In the genomic region with DNA sequence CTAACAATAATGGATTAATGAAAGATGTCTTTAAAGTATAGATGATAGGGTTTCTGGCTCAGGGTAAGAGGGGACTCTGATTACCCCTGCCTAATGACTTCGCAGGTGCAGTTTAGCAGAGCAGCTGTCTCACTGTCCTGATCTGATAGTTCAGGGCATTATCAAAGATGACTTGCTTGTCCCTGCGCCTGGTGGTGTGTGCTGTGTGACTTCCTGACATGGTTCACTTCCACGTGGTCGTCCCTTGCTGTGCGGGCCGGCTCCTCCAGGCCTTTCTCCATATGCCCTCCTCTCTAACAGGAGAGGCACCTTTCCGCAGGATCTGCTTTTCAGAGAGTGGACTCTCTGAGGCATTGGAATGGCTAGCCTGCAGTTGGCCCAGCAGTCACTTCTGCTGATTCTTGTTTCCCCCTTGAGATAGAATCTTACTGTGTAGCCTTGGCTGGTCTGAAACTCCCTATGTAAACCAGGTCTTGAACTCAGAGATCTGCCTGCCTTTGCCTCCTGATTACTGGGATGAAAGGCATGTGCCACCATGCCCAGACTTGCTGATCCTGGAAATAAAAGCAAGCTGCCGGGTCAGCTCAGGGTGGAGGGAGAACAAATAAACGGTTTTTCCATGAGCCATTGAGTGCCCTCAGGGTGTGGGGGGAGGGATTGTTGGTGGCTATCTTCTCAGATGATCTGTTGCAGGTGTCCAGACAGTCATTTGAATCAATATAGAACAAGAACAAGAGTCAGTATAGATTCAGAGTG, we compare ENCODE assay signal across 25 mouse cellular contexts. TPM values are rescaled to one million over a fixed set of nuclear protein-coding genes. Genes with fewer than 3 reads are reported as not detected.
DNase-seq lines count a peak whose midpoint lies in the region; ATAC-seq and TF ChIP-seq lines count a peak whose summit lies in the region.
"Had no signal": no experiment of that assay in that cellular context is flagged by ENCODE, and none has a peak within 500 bp of the region (broad histone marks: within the 10 kb centered on the region; RNA-seq: fewer than 3 reads in every experiment).

No protein-coding gene starts in this region.

- no peak overlapping the region; the same call in 1 of the 2 replicates for H3K4me3 ChIP-seq in G1E (ENCODE audit: low read depth, low read length)
- H3K4me3 ChIP-seq: heart, embryonic 15.5 days; limb, embryonic 15.5 days; liver, embryonic 15.5 days; midbrain, embryonic 10.5 days; myocyte; neural tube, embryonic 13.5 days had no signal

- intact Hi-C loops in heart, postnatal 14 days (cut with DNase I), result no loop called here

- no peak for TF ChIP-seq CTCF in G1E (IDR thresholded peaks at IDR 0.05; ENCODE audit: low read depth, low read length)

- no peaks in the 10 kb centered on the region for H3K27me3 ChIP-seq in G1E (ENCODE audit: insufficient read depth, low read length)
- H3K27me3 ChIP-seq: heart, embryonic 15.5 days; limb, embryonic 15.5 days; liver, embryonic 15.5 days; neural tube, embryonic 13.5 days had no signal

- ATAC-seq in G1E (ENCODE audit: extremely low read depth, insufficient number of reproducible peaks, low FRiP score, poor library complexity, severe bottlenecking), result peak; percentile 45
- ATAC-seq in erythroblast, adult 5-6 weeks (replicated peaks; ENCODE audit: low FRiP score, poor library complexity, severe bottlenecking), result peak; percentile 26; the same call in 1 of the 2 replicates
- ATAC-seq: CD4-positive, CD25-positive, alpha-beta regulatory T cell, adult 4 months; hindbrain, embryonic 16.5 days; intestine, postnatal 0 days; midbrain, embryonic 16.5 days had no signal

- H3K4me1 ChIP-seq in G1E (ENCODE audit: insufficient read depth, low read depth, low read length), result peaks cover 61% of the 10 kb centered on the region

- DNase-seq in cerebellum, adult 18-20 months, result peak; percentile 45 to 56
- DNase-seq in cerebellum, postnatal 4 days (ENCODE audit: low spot score in 2 of 2), result no peak
- DNase-seq in heart, adult 11 months, result peak; percentile 75
- DNase-seq in heart, postnatal 14 days, result no peak
- peak; percentile 31 for DNase-seq in G1E (ENCODE audit: low spot score)
- no peak for DNase-seq in left cerebral cortex, adult 8-10 months (ENCODE audit: low spot score in 2 of 2)
- no peak for DNase-seq in c-Kit-positive CD71-positive TER-119-positive erythroid progenitor cells, embryonic 14.5 days (ENCODE audit: low spot score)
- DNase-seq: adrenal gland, postnatal 14 days; gastrocnemius, postnatal 36 days; heart, postnatal 4 days; kidney, postnatal 4 days; layer of hippocampus, adult 9-11 months; left cerebral cortex, postnatal 4 days; lung, postnatal 4 days had no signal

- peaks cover 57% of the 10 kb centered on the region for H3K36me3 ChIP-seq in G1E (replicated peaks)
- H3K36me3 ChIP-seq: heart, embryonic 15.5 days; limb, embryonic 15.5 days; liver, embryonic 15.5 days; midbrain, embryonic 10.5 days; neural tube, embryonic 13.5 days had no signal

- no peaks in the 10 kb centered on the region for H3K9me3 ChIP-seq in G1E (replicated peaks)
- H3K9me3 ChIP-seq: heart, embryonic 15.5 days; limb, embryonic 15.5 days; liver, embryonic 15.5 days; midbrain, embryonic 10.5 days; neural tube, embryonic 13.5 days had no signal

RNA-seq across cellular contexts. Expression of a gene that starts 44.7 kb away (rescaled TPM):
- total RNA-seq in heart, postnatal 14 days (2021), result 1 to 10 TPM; 6.4 to 7.2 TPM
- total RNA-seq in G1E (2014; fragmentation: Nextera tagmentation) (67.6 and 68.1 TPM in 2 replicates), G1E (2017) (16.2 and 16.7 TPM in 2 replicates)
- polyA plus RNA-seq in G1E (2012), result 20.7 and 27.1 TPM in 2 replicates
- 34.0 and 36.6 TPM in 2 replicates for total RNA-seq in erythroblast, adult 5-6 weeks (2015; ENCODE audit: low replicate concordance)
- total RNA-seq in erythroblast, adult 5-6 weeks (2017; ENCODE audit: low replicate concordance), result 51.7 and 58.0 TPM in 2 replicates
- total RNA-seq in left cerebral cortex, adult 8-10 months (2022), result 10 to 100 TPM; 35.0 to 47.0 (median 37.1) TPM

Comparison
In these comparisons a context has a peak if more than half of its experiments do, and no peak if none do; other contexts are left out.
1. DNase-seq: peak in cerebellum, adult 18-20 months (2 of 2), heart, adult 11 months (single experiment) and G1E (single experiment); none in cerebellum, postnatal 4 days (0 of 2), heart, postnatal 14 days (0 of 2), left cerebral cortex, adult 8-10 months (0 of 2) and c-Kit-positive CD71-positive TER-119-positive erythroid progenitor cells, embryonic 14.5 days (single experiment).